12 mouse cellular contexts compared by ENCODE assay signal in genomic region chr10:31252584-31253381, GRCm38 (mm10).
DNase-seq lines count a peak whose midpoint lies in the region; ATAC-seq and TF ChIP-seq lines count a peak whose summit lies in the region.
"Had no signal": no experiment of that assay in that cellular context is flagged by ENCODE, and none has a peak within 500 bp of the region (broad histone marks: within the 10 kb centered on the region; RNA-seq: fewer than 3 reads in every experiment).

No protein-coding gene starts in this region.

- no peak overlapping the region for H3K9ac ChIP-seq in kidney, postnatal 0 days (ENCODE audit: low read depth, low read length)
- no peak overlapping the region for H3K9ac ChIP-seq in heart, postnatal 0 days (replicated peaks; ENCODE audit: low read depth, low read length)
- H3K9ac ChIP-seq in lung, postnatal 0 days (replicated peaks; ENCODE audit: low read depth), result no peak overlapping the region
- H3K9ac ChIP-seq: embryonic facial prominence, embryonic 15.5 days; liver, postnatal 0 days; neural tube, embryonic 12.5 days had no signal

- H3K36me3 ChIP-seq in kidney, postnatal 0 days (ENCODE audit: insufficient read depth, low read length), result no peaks in the 10 kb centered on the region
- H3K36me3 ChIP-seq in heart, postnatal 0 days (replicated peaks; ENCODE audit: control insufficient read depth, insufficient read depth, low read length), result no peaks in the 10 kb centered on the region
- no peaks in the 10 kb centered on the region for H3K36me3 ChIP-seq in lung, postnatal 0 days (ENCODE audit: insufficient read depth, low read length)
- H3K36me3 ChIP-seq: embryonic facial prominence, embryonic 15.5 days; neural tube, embryonic 12.5 days had no signal

- ATAC-seq in kidney, postnatal 0 days (replicated peaks; ENCODE audit: low FRiP score, low read depth), result peak; percentile 63; the same call in 1 of the 2 replicates
- ATAC-seq in heart, postnatal 0 days (ENCODE audit: insufficient read depth, low read depth), result peak; percentile 96
- ATAC-seq in lung, postnatal 0 days, result peak; percentile 70
- ATAC-seq: liver, postnatal 0 days had no signal

- 0 out of 2 replicates have a peak, but pooled peaks have one; percentile 36 for TF ChIP-seq EP300 in heart, postnatal 0 days (IDR thresholded peaks at IDR 0.05; ENCODE audit: low read depth)
- TF ChIP-seq EP300 in lung, postnatal 0 days (IDR thresholded peaks at IDR 0.05), result peak; percentile 55

- no peak overlapping the region for H3K27ac ChIP-seq in kidney, postnatal 0 days
- H3K27ac ChIP-seq in heart, postnatal 0 days (ENCODE audit: low read depth), result peak overlapping the region; percentile 89
- no peak overlapping the region for H3K27ac ChIP-seq in lung, postnatal 0 days (ENCODE audit: low read length)
- H3K27ac ChIP-seq: embryonic facial prominence, embryonic 15.5 days; neural tube, embryonic 12.5 days had no signal

- H3K27me3 ChIP-seq in kidney, postnatal 0 days (ENCODE audit: insufficient read depth, low read length), result no peaks in the 10 kb centered on the region
- no peaks in the 10 kb centered on the region for H3K27me3 ChIP-seq in heart, postnatal 0 days (ENCODE audit: control insufficient read depth, insufficient read depth, low read length)
- H3K27me3 ChIP-seq in lung, postnatal 0 days (replicated peaks; ENCODE audit: insufficient read depth, low read length), result no peaks in the 10 kb centered on the region
- H3K27me3 ChIP-seq: embryonic facial prominence, embryonic 15.5 days; neural tube, embryonic 12.5 days had no signal

- H3K4me2 ChIP-seq in kidney, postnatal 0 days (ENCODE audit: low read length), result no peak overlapping the region
- no peak overlapping the region for H3K4me2 ChIP-seq in heart, postnatal 0 days (ENCODE audit: low read depth, low read length)
- H3K4me2 ChIP-seq in lung, postnatal 0 days (replicated peaks; ENCODE audit: low read depth, low read length), result no peak overlapping the region
- H3K4me2 ChIP-seq: embryonic facial prominence, embryonic 15.5 days; neural tube, embryonic 12.5 days had no signal

- H3K9me3 ChIP-seq in kidney, postnatal 0 days (replicated peaks; ENCODE audit: low read length), result no peaks in the 10 kb centered on the region
- H3K9me3 ChIP-seq in heart, postnatal 0 days (replicated peaks; ENCODE audit: control insufficient read depth, low read length), result no peaks in the 10 kb centered on the region
- H3K9me3 ChIP-seq in lung, postnatal 0 days (ENCODE audit: low read length), result no peaks in the 10 kb centered on the region
- H3K9me3 ChIP-seq: embryonic facial prominence, embryonic 15.5 days; neural tube, embryonic 12.5 days had no signal

- WGBS in kidney, postnatal 0 days, result 26% methylated on average over 8 of the region's 8 CpGs
- WGBS in heart, postnatal 0 days, result 25% methylated on average over 8 of the region's 8 CpGs
- WGBS in lung, postnatal 0 days, result 30% methylated on average over 8 of the region's 8 CpGs

- peak; percentile 9 for DNase-seq in cerebellum, adult 11-12 months
- no peak for DNase-seq in cerebellum, adult 18-20 months
- peak; percentile 78 for DNase-seq in kidney, postnatal 0 days (ENCODE audit: low spot score)
- no peak for DNase-seq in kidney, adult 9 months
- DNase-seq in heart, postnatal 0 days (ENCODE audit: low spot score), result peak; percentile 82
- peak; percentile 17 for DNase-seq in lung, postnatal 0 days (ENCODE audit: low spot score)
- DNase-seq in T-cell, adult 2 months (ENCODE audit: low spot score), result no peak
- no peak for DNase-seq in adrenal gland, postnatal 25 days
- DNase-seq: gastrocnemius, postnatal 36 days; liver, postnatal 0 days had no signal

- no peak for TF ChIP-seq CTCF in kidney, postnatal 0 days (IDR thresholded peaks at IDR 0.05; ENCODE audit: low read depth)
- no peak for TF ChIP-seq CTCF in heart, postnatal 0 days (IDR thresholded peaks at IDR 0.05; ENCODE audit: low read depth)
- no peak for TF ChIP-seq CTCF in lung, postnatal 0 days (IDR thresholded peaks at IDR 0.05)

- H3K4me1 ChIP-seq in kidney, postnatal 0 days (replicated peaks; ENCODE audit: insufficient read depth, low read length), result no peaks in the 10 kb centered on the region
- H3K4me1 ChIP-seq in heart, postnatal 0 days (ENCODE audit: control insufficient read depth, insufficient read depth), result peaks cover 24% of the 10 kb centered on the region
- no peaks in the 10 kb centered on the region for H3K4me1 ChIP-seq in lung, postnatal 0 days (ENCODE audit: insufficient read depth, low read depth, low read length)
- H3K4me1 ChIP-seq: embryonic facial prominence, embryonic 15.5 days; neural tube, embryonic 12.5 days had no signal

- 0 out of 2 replicates have a peak overlapping the region, but pooled peaks have one; percentile 5 for H3K4me3 ChIP-seq in kidney, postnatal 0 days (replicated peaks; ENCODE audit: low read depth, low read length)
- H3K4me3 ChIP-seq in heart, postnatal 0 days (ENCODE audit: low read depth, low read length), result no peak overlapping the region
- no peak overlapping the region for H3K4me3 ChIP-seq in lung, postnatal 0 days (ENCODE audit: low read depth, low read length)
- H3K4me3 ChIP-seq: embryonic facial prominence, embryonic 15.5 days; neural tube, embryonic 12.5 days had no signal

Comparison
In these comparisons a context has a peak if more than half of its experiments do, and no peak if none do; other contexts are left out.
1. DNase-seq: peak in cerebellum, adult 11-12 months (single experiment), kidney, postnatal 0 days (single experiment), heart, postnatal 0 days (single experiment) and lung, postnatal 0 days (single experiment); none in cerebellum, adult 18-20 months (0 of 2), kidney, adult 9 months (single experiment), T-cell, adult 2 months (single experiment) and adrenal gland, postnatal 25 days (single experiment).
2. Peak in every context shown above with its lines, with median percentiles within 50 percentile points of each other: ATAC-seq.